Mouse (Mus musculus) erythroblast, embryonic 14.5 days (primary cell): ENCODE data around the gene 6330409D20Rik. TPM values are rescaled to one million over a fixed set of nuclear protein-coding genes. Genes with fewer than 3 reads are reported as not detected.

ENCODE experiments used
- H3K27me3 ChIP-seq: 2 replicates; pipeline ENCODE4 v1.6.1; 2012; ENCODE audit warnings: inconsistent platforms; ENCODE audit not compliant: control insufficient read depth
- H3K36me3 ChIP-seq: 2 replicates; pipeline ENCODE4 v1.6.1; 2012; ENCODE audit warnings: mild to moderate bottlenecking, inconsistent platforms; ENCODE audit not compliant: control insufficient read depth
- H3K4me1 ChIP-seq: 2 replicates; pipeline ENCODE4 v1.6.1; 2012; ENCODE audit warnings: inconsistent platforms; ENCODE audit not compliant: control insufficient read depth
- H3K4me3 ChIP-seq: replicated peaks from 2 replicates; pipeline ENCODE3; 2012; ENCODE audit warnings: moderate library complexity, mild to moderate bottlenecking, inconsistent platforms
- H3K9me3 ChIP-seq: 2 replicates; pipeline ENCODE4 v1.6.1; 2012; ENCODE audit warnings: low read length, inconsistent platforms, mixed read lengths; ENCODE audit not compliant: control insufficient read depth
- GATA1 ChIP-seq: IDR thresholded peaks from 2 replicates; pipeline ENCODE4 v1.6.1; 2012; ENCODE audit warnings: low read length, inconsistent platforms, mixed read lengths
- TAL1 ChIP-seq: IDR thresholded peaks from 3 replicates; pipeline ENCODE4 v1.6.1; 2012; ENCODE audit warnings: low read length, inconsistent platforms, mixed read lengths
- polyA plus RNA-seq: library from polyadenylated mRNA; stranded (reverse); fragments of >175 nt; gene quantifications from 2 replicates; pipeline ENCODE4 v1.2.3, GENCODE M21; 2012

The 6330409D20Rik gene
- polyA plus RNA-seq, 1 experiment: not detected

GRCm38 (mm10) chr2:32731911-32732310 lies 8.9 kb downstream of the 6330409D20Rik start:
- H3K27me3 ChIP-seq: no peaks in the 10 kb centered on the region
- H3K9me3 ChIP-seq: no peaks in the 10 kb centered on the region
- H3K4me1 ChIP-seq: peaks cover 10% of the 10 kb centered on the region
- no peak overlapping the region for H3K4me3 ChIP-seq
- no peaks in the 10 kb centered on the region for H3K36me3 ChIP-seq
- TF ChIP-seq GATA1: no peak
- no peak for TF ChIP-seq TAL1

GRCm38 (mm10) chr2:32730854-32731253 lies 10.0 kb downstream of the 6330409D20Rik start:
- Histone ChIP-seq H3K4me3 (no peak overlapping the region), H3K9me3 (no peaks in the 10 kb centered on the region), H3K36me3 (no peaks in the 10 kb centered on the region), H3K4me1 (peaks cover 7% of the 10 kb centered on the region), H3K27me3 (no peaks in the 10 kb centered on the region)
- TF ChIP-seq TAL1 (no peak), GATA1 (no peak)

GRCm38 (mm10) chr2:32729547-32729946 lies 11.3 kb downstream of the 6330409D20Rik start:
- Histone ChIP-seq H3K36me3 (no peaks in the 10 kb centered on the region), H3K9me3 (no peaks in the 10 kb centered on the region), H3K27me3 (no peaks in the 10 kb centered on the region), H3K4me1 (peaks cover 7% of the 10 kb centered on the region), H3K4me3 (no peak overlapping the region)
- TF ChIP-seq TAL1: no peak
- TF ChIP-seq GATA1: no peak

- Histone ChIP-seq H3K9me3 (no peaks in the 10 kb centered on the region), H3K36me3 (no peaks in the 10 kb centered on the region), H3K4me1 (peaks cover 7% of the 10 kb centered on the region), H3K4me3 (no peak overlapping the region), H3K27me3 (no peaks in the 10 kb centered on the region)
- no peak for TF ChIP-seq GATA1
- TF ChIP-seq TAL1: no peak
Measured at GRCm38 (mm10) chr2:32728463-32728862, 12.4 kb downstream of the 6330409D20Rik start.

- Histone ChIP-seq H3K9me3 (no peaks in the 10 kb centered on the region), H3K4me3 (peak overlapping the region; percentile 14), H3K27me3 (no peaks in the 10 kb centered on the region), H3K4me1 (peaks cover 7% of the 10 kb centered on the region), H3K36me3 (no peaks in the 10 kb centered on the region)
- TF ChIP-seq GATA1: no peak
- TF ChIP-seq TAL1: no peak
Measured at GRCm38 (mm10) chr2:32727435-32727834, 13.4 kb downstream of the 6330409D20Rik start.

- Histone ChIP-seq H3K27me3 (no peaks in the 10 kb centered on the region), H3K4me1 (peaks cover 10% of the 10 kb centered on the region)
- no peak for TF ChIP-seq GATA1
- no peak for TF ChIP-seq TAL1
Measured at GRCm38 (mm10) chr2:32724832-32725790, 15.7 kb downstream of the 6330409D20Rik start.

GRCm38 (mm10) chr2:32724149-32724548 lies 16.7 kb downstream of the 6330409D20Rik start:
- H3K36me3 ChIP-seq: no peaks in the 10 kb centered on the region
- peaks cover 10% of the 10 kb centered on the region for H3K4me1 ChIP-seq
- no peaks in the 10 kb centered on the region for H3K27me3 ChIP-seq
- TF ChIP-seq GATA1 (no peak), TAL1 (no peak)
- no peak overlapping the region for H3K4me3 ChIP-seq
- H3K9me3 ChIP-seq: no peaks in the 10 kb centered on the region

More at GRCm38 (mm10) chr2:32724832-32725790, 15.7 kb downstream of the 6330409D20Rik start:
- Histone ChIP-seq H3K36me3 (no peaks in the 10 kb centered on the region), H3K4me3 (no peak overlapping the region), H3K9me3 (no peaks in the 10 kb centered on the region)

- H3K4me1 ChIP-seq: peaks cover 8% of the 10 kb centered on the region
- no peaks in the 10 kb centered on the region for H3K36me3 ChIP-seq
- TF ChIP-seq TAL1: no peak
- TF ChIP-seq GATA1: no peak
- no peak overlapping the region for H3K4me3 ChIP-seq
- H3K27me3 ChIP-seq: no peaks in the 10 kb centered on the region
- no peaks in the 10 kb centered on the region for H3K9me3 ChIP-seq
Measured at GRCm38 (mm10) chr2:32722581-32722980, 18.2 kb downstream of the 6330409D20Rik start.

GRCm38 (mm10) chr2:32722046-32722445 lies 18.8 kb downstream of the 6330409D20Rik start:
- H3K36me3 ChIP-seq: no peaks in the 10 kb centered on the region
- no peaks in the 10 kb centered on the region for H3K27me3 ChIP-seq
- H3K9me3 ChIP-seq: no peaks in the 10 kb centered on the region
- H3K4me1 ChIP-seq: peaks cover 3% of the 10 kb centered on the region
- TF ChIP-seq TAL1: no peak
- TF ChIP-seq GATA1: no peak
- H3K4me3 ChIP-seq: no peak overlapping the region
